Mouse (Mus musculus): ENCODE data around the gene Sirpa. TPM values are rescaled to one million over a fixed set of nuclear protein-coding genes. Genes with fewer than 3 reads are reported as not detected.
A peak's percentile ranks its signal among the peaks of the same experiment; 100 is the strongest.

Sirpa gene
- polyA plus RNA-seq (2015; fragmentation: Nextera tagmentation; extraction: Ambion mirVana), result 24.4 and 24.9 TPM in 2 replicates

GRCm38 (mm10) chr2:129592459-129593140, at the start of gene Sirpa:
Gene Sirpa (plus strand): TSS chr2:129592835.
- Histone ChIP-seq H3K9me3 (no peaks in the 10 kb centered on the region), H3K4me2 (peak within 1 kb of the TSS; percentile 88), H3K36me3 (no peaks in the 10 kb centered on the region), H3K4me1 (replicated peaks) (peaks cover 51% of the 10 kb centered on the region), H3K4me3 (peak within 1 kb of the TSS; percentile 69), H3K9ac (peak within 1 kb of the TSS; percentile 91), H3K27ac (replicated peaks) (peak within 1 kb of the TSS; percentile 89), H3K27me3 (peaks cover 4% of the 10 kb centered on the region; the same call in 1 of the 2 replicates)
- peak; percentile 87 for ATAC-seq (ENCODE audit: low read depth)
- under 1% methylated on average over 37 of the region's 43 CpGs for WGBS

DNA sequence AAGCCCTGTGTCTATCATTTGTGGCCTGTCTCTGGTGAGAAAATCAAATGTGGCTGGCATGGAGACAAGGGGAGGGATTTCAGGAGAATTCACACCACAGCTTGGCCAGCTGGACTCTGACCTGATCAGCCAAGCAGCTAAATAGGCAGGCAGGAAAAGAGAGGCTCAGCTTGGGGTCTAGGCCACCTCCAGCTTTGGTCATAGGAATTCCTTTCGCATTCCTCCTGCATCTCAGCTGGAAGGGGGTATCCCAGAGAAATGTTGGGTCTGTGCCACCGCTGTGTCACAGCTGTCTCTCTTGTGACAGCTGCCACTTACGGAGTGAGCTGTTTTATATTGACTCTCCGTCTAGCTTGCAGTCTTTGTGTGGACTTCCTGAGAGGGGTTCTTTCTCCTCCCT, 48.2 kb upstream of the Sirpa start:
- Histone ChIP-seq H3K27me3 (no peaks in the 10 kb centered on the region), H3K4me1 (replicated peaks) (peaks cover 10% of the 10 kb centered on the region), H3K4me3 (no peak overlapping the region), H3K36me3 (no peaks in the 10 kb centered on the region), H3K4me2 (no peak overlapping the region), H3K9ac (no peak overlapping the region), H3K27ac (replicated peaks) (no peak overlapping the region), H3K9me3 (no peaks in the 10 kb centered on the region)
- no peak for ATAC-seq (ENCODE audit: low read depth)
- WGBS, result 32% methylated on average over 4 of the region's 4 CpGs

DNA sequence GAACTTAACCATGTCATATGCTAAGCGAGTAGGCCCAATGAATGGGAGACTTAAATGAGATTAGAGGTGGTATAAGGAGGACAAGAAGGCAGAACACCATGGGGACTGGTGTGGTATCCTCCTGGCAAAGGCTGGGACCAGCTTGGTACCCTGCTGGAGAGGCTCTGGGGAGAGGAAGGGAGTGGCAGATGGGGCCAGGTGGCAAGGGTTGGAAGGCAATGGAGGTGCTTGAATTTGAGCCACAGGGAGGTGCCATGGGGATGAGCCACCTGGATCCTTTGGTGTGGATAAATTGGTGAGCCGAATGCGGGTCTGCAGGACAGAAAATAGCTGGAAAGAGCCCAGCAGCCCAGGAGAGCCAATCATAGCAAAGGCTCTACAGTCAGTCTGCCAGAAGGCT, 47.7 kb upstream of the Sirpa start:
- no peak for ATAC-seq (ENCODE audit: low read depth)
- no peak overlapping the region for H3K27ac ChIP-seq (replicated peaks)
- H3K4me3 ChIP-seq, result no peak overlapping the region
- H3K4me2 ChIP-seq, result no peak overlapping the region
- H3K27me3 ChIP-seq, result no peaks in the 10 kb centered on the region
- H3K36me3 ChIP-seq, result no peaks in the 10 kb centered on the region
- H3K9me3 ChIP-seq, result no peaks in the 10 kb centered on the region
- no peak overlapping the region for H3K9ac ChIP-seq
- 76% methylated on average over 3 of the region's 3 CpGs for WGBS
- peaks cover 12% of the 10 kb centered on the region for H3K4me1 ChIP-seq (replicated peaks)

DNA sequence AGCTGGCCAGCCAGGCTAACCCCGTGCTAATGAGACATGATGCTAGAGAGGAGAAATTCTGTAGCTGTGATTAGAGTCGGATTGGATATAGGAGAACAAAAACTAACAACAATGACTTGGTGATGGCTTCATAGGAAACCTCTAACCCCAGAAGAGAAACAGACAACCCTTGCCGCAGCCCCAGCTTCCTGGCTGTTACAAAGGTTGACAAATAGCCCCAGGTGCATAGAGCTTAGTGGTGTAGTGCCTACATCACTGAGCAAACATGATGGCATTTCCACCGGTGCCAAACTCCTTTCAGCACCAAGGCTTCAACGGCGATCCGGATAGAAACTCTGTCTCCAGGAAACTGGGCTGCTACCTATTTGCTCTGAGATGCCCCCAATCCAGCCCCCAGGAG, 47.0 kb upstream of the Sirpa start:
- whole genome bisulfite sequencing, result 91% methylated on average over 7 of the region's 7 CpGs

DNA sequence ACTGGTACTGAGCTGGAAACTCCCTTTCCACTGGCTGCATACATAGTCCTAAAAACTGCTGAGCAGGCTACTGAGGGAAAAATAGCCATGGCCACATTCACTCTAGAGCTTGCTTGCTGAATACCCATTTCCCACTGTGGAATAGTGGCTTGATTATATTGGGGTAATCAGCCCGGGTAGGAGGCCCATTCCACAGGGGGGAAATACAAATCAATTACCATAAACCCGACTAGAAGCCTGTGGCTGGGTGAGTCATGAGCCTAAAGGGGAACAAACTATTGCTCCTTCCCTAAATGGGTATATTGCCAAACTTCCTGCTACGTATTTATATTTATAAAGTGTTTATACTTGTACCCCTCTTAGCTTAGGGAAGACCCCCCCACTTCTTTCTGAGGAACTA, 45.9 kb upstream of the Sirpa start:
- Histone ChIP-seq H3K9me3 (no peaks in the 10 kb centered on the region), H3K4me3 (no peak overlapping the region), H3K36me3 (no peaks in the 10 kb centered on the region), H3K27me3 (no peaks in the 10 kb centered on the region), H3K9ac (no peak overlapping the region), H3K4me1 (replicated peaks) (peaks cover 12% of the 10 kb centered on the region), H3K4me2 (no peak overlapping the region), H3K27ac (replicated peaks) (no peak overlapping the region)
- ATAC-seq (ENCODE audit: low read depth), result no peak
- 23% methylated on average over 3 of the region's 3 CpGs for WGBS

More for the DNA sequence above, 47.0 kb upstream of the Sirpa start:
- peaks cover 12% of the 10 kb centered on the region for H3K4me1 ChIP-seq (replicated peaks)
- H3K27ac ChIP-seq (replicated peaks), result no peak overlapping the region
- no peak overlapping the region for H3K4me2 ChIP-seq
- no peak for ATAC-seq (ENCODE audit: low read depth)
- H3K27me3 ChIP-seq, result no peaks in the 10 kb centered on the region
- no peak overlapping the region for H3K9ac ChIP-seq
- H3K9me3 ChIP-seq, result no peaks in the 10 kb centered on the region
- H3K36me3 ChIP-seq, result no peaks in the 10 kb centered on the region
- H3K4me3 ChIP-seq, result no peak overlapping the region

DNA sequence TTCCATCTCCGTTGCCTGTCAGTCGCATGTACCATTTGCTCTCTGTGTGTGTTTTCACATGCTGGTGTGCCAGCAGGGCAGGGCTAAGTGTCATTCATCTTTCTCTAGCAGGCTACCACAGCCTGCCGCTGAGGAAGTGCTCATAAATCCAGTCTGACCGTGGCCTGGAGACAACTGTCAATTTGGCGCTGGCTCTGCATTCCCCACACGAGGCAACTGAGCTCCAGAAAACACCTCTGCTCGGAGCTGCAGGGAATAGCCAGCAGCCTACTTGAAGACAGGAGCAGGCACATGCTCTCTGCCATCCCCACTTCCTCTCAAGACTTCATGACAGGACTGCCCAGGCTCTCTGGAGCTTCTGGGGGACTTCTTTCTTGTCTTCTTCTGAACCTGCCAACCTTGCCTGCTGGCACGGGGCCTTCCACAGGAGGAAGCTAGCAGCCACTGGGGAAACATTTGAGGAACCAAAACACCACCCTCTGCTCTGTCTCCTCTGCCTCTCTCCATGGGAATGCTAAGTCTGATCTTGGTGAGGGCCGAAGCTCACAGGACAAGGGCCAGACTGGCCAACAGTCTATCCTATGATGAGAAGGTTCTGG, 43.0 kb upstream of the Sirpa start:
- Histone ChIP-seq H3K4me1 (replicated peaks) (peaks cover 12% of the 10 kb centered on the region), H3K27ac (replicated peaks) (peak overlapping the region; percentile 9; the same call in 1 of the 2 replicates), H3K4me3 (no peak overlapping the region), H3K36me3 (no peaks in the 10 kb centered on the region), H3K4me2 (no peak overlapping the region), H3K9me3 (no peaks in the 10 kb centered on the region), H3K27me3 (no peaks in the 10 kb centered on the region), H3K9ac (no peak overlapping the region)
- 42% methylated on average over 9 of the region's 9 CpGs for WGBS
- ATAC-seq (ENCODE audit: low read depth), result no peak

DNA sequence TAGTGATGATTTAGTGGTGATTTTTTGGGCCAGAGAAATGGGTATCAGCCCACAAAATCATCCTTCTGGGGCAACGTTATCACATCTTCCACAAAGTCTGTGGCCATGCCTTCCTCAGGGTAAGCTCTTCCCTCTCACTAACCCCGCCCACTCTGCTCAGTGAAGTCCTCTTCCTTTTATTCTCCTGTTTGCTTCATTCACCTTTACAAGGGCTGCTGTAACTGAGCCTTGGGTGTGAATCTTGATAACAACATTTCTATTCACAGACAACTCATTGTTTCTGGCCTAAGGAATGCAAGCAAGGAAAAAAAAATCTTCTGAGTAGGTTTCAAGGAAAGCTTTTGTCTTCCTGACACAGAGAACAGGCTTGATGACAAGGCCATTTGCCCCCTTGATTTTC, 41.9 kb upstream of the Sirpa start:
- 71% methylated on average over 2 of the region's 2 CpGs for WGBS
- ATAC-seq (ENCODE audit: low read depth), result no peak

DNA sequence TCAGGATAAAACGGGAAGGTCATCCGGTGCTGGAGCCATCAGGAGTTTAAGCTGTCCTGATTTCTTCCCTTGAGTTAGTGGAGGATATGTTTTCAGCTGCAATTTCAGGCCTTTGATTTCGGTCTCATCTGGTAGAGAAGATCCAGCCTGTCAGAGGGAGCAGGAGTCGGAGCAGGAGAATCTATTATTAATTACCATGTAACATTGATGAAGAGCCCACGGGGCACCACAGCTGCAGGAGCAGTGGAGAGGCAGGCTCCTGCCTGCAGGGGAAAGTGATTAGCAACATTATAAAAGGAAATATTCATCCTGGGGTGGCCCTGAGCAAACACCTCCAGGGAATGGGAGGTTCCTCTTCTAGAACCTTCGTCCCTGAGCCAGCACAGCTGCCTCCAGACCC, 36.6 kb upstream of the Sirpa start:
- H3K27ac ChIP-seq (replicated peaks), result no peak overlapping the region
- ATAC-seq (ENCODE audit: low read depth), result no peak
- 59% methylated on average over 6 of the region's 6 CpGs for WGBS

More for the DNA sequence above, 41.9 kb upstream of the Sirpa start:
- no peak overlapping the region for H3K4me2 ChIP-seq
- no peak overlapping the region for H3K9ac ChIP-seq
- no peak overlapping the region for H3K27ac ChIP-seq (replicated peaks)
- no peak overlapping the region for H3K4me3 ChIP-seq
- no peaks in the 10 kb centered on the region for H3K27me3 ChIP-seq
- H3K4me1 ChIP-seq (replicated peaks), result peaks cover 12% of the 10 kb centered on the region
- H3K36me3 ChIP-seq, result no peaks in the 10 kb centered on the region
- no peaks in the 10 kb centered on the region for H3K9me3 ChIP-seq

DNA sequence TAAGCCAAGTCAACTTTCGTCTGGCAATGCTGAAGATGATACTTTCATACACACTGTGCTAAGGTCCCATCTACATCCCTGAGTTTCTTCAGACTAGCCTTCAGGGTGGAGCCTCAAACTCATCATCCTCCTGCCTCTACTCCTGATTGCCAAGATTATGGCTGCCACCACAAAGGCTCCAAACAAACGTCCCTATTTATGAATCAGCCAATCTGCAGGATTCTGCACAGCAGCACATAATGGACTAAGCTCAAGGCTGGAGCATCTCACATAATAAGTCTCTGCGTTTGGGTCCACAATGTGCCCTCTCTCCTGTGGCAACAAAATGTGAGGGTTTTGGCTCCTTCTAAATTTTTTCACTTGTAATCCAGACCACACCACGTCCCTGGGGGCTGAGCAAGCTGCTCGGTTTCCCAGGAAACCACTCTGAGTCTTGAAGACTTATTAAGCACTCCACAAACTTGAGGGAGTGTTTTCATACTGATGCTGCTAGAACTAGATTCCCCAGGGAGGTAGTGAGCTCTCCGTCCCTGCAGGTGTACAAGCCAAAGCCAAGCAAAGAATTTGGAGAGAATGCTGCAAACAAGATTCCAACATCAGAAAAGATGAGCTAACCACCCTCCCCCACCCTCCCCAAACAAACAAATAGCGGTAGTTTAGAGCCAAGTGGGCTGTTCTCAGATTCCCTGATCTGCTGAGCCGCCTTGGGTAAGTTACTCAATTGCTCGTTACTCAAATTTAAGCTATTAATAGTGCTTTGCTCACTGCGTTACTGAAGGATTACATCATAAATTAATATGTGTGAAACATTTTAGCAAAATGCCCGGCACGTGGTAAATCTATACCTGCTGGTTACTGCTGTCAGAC, 34.4 kb upstream of the Sirpa start:
- Histone ChIP-seq H3K9ac (no peak overlapping the region), H3K9me3 (no peaks in the 10 kb centered on the region), H3K36me3 (no peaks in the 10 kb centered on the region), H3K27ac (replicated peaks) (no peak overlapping the region), H3K4me1 (replicated peaks) (no peaks in the 10 kb centered on the region), H3K4me2 (no peak overlapping the region), H3K4me3 (no peak overlapping the region), H3K27me3 (no peaks in the 10 kb centered on the region)
- ATAC-seq (ENCODE audit: low read depth), result no peak
- WGBS, result 68% methylated on average over 12 of the region's 12 CpGs

More for the DNA sequence above, 36.6 kb upstream of the Sirpa start:
- Histone ChIP-seq H3K9me3 (no peaks in the 10 kb centered on the region), H3K36me3 (no peaks in the 10 kb centered on the region), H3K9ac (no peak overlapping the region), H3K4me3 (no peak overlapping the region), H3K27me3 (no peaks in the 10 kb centered on the region), H3K4me2 (no peak overlapping the region), H3K4me1 (replicated peaks) (no peaks in the 10 kb centered on the region)

DNA sequence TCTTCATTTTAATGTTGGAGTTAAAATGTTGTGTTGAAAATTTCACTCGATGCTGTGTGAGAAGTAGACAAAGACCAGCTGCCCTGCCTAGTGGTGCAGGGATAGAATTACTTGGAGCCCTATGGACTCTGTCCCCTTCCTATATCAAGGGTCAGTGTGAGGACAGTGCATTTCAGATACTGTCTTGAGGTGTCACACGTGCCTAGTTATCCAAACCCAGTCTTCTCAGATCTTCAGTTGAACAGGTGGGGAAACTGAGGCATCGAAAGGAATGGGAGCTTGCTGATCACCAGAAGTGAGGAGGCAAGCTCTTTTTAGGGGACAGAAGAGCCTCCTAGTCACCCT, 33.8 kb upstream of the Sirpa start:
- no peak for ATAC-seq (ENCODE audit: low read depth)
- Histone ChIP-seq H3K4me1 (replicated peaks) (0 out of 2 replicates have a peak, but pooled peaks cover under 1% of the 10 kb centered on the region), H3K27ac (replicated peaks) (no peak overlapping the region), H3K27me3 (no peaks in the 10 kb centered on the region), H3K9me3 (no peaks in the 10 kb centered on the region), H3K4me2 (no peak overlapping the region), H3K9ac (no peak overlapping the region), H3K4me3 (no peak overlapping the region), H3K36me3 (no peaks in the 10 kb centered on the region)
- 79% methylated on average over 3 of the region's 3 CpGs for WGBS

DNA sequence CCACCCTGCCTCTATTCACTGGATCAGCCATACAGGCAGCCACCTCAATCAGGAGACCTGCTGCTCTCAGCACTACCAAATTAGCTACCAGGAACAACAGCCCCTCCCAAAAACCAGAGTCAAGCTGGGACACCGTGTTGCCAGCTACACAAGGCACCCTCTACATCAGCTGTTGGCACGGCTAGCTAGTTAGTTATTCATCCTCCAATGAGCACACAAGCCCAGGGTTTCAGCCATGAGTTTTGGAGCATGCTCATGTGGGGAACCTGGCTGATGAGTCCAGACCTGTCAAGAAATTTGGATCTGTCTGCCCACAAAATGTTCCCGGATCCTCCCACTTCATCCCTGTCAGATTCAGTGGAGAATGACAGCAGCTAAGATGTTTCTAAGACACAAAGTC, 30.8 kb upstream of the Sirpa start:
- 72% methylated on average over 3 of the region's 3 CpGs for WGBS
- no peak for ATAC-seq (ENCODE audit: low read depth)

More for the DNA sequence above, 30.8 kb upstream of the Sirpa start:
- no peaks in the 10 kb centered on the region for H3K9me3 ChIP-seq
- 0 out of 2 replicates have a peak, but pooled peaks cover 4% of the 10 kb centered on the region for H3K4me1 ChIP-seq (replicated peaks)
- no peaks in the 10 kb centered on the region for H3K27me3 ChIP-seq
- H3K36me3 ChIP-seq, result no peaks in the 10 kb centered on the region
- H3K9ac ChIP-seq, result no peak overlapping the region
- no peak overlapping the region for H3K4me3 ChIP-seq
- H3K4me2 ChIP-seq, result no peak overlapping the region
- no peak overlapping the region for H3K27ac ChIP-seq (replicated peaks)

Measured in neural tube, embryonic 13.5 days (tissue).